Mouse (Mus musculus) lung, postnatal 4 days (tissue): ENCODE data around the gene Ing3.
A peak's percentile ranks its signal among the peaks of the same experiment; 100 is the strongest.

Experiments used
- DNase-seq, 2 experiments: peaks; one replicate each; pipeline ENCODE4 v3.0.0; 2021

Gene Ing3

DNA sequence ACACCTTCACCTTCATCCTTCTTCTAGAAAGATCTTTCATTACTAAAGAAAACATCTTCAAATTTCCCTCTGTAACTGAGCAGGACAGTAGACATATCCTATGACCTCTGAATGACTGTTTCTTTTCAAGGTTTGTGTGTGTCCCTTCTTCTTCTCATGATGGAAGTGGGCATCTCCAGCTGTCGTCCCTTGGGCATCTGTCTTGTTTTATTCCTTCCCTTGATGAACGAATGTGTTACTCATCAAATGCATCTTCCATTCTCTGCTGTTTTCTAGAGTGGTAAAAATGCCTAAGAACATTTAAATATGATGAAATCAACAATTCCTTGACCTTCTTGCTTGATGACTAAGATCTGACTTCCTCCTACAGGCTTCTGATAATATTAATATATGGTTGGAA lies 43.7 kb downstream of the Ing3 start:
- DNase-seq: no peak

GRCm38 (mm10) chr6:21998131-21998530 lies 48.8 kb downstream of the Ing3 start:
- DNase-seq: no peak

DNA sequence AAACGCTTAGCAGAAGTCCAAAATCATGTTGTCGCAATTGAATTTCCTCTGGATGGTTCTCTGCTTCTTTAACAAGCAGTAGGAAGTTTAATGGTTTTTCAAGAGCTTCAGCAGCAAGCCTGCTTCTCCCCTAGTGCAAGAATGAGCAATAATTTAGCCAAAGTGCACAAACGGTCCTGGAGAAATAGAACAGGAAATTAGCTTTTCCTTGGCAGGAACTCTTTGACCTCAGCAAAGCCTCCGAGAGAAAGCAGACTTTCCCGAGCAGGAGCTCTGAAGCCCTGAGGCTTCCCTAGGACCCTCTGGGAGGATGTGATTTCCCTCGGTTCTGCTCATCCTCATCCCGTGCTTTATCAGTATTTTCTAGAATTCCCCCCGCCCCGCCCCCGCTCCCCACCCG lies 49.7 kb downstream of the Ing3 start:
- no peak for DNase-seq

- no peak for DNase-seq
These were observed 50.7 kb downstream of the Ing3 start for GRCm38 (mm10) chr6:22000086-22000485.

DNA sequence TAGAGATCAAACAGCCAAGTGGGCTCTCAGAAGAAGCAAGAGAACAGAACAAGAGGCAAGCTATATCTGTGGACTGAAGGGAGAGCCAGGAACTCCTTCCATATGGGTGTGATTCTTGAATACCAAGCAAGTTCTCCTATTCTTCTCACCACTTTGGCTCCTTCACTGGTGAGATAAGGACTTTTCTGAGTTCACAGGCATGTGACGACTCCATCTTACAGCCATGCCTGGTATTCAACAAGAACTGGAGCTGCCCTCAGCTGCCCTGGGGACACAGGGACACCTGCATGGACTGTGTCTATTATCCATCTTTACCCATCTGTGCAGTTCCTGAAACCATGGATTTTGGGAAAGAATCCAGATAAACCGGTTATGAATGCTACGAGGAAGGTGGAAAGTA lies 51.5 kb downstream of the Ing3 start:
- no peak for DNase-seq

- peak in 1 of 2 experiments; percentile 6 for DNase-seq
These were observed 52.0 kb downstream of the Ing3 start for GRCm38 (mm10) chr6:22001284-22001916.

DNA sequence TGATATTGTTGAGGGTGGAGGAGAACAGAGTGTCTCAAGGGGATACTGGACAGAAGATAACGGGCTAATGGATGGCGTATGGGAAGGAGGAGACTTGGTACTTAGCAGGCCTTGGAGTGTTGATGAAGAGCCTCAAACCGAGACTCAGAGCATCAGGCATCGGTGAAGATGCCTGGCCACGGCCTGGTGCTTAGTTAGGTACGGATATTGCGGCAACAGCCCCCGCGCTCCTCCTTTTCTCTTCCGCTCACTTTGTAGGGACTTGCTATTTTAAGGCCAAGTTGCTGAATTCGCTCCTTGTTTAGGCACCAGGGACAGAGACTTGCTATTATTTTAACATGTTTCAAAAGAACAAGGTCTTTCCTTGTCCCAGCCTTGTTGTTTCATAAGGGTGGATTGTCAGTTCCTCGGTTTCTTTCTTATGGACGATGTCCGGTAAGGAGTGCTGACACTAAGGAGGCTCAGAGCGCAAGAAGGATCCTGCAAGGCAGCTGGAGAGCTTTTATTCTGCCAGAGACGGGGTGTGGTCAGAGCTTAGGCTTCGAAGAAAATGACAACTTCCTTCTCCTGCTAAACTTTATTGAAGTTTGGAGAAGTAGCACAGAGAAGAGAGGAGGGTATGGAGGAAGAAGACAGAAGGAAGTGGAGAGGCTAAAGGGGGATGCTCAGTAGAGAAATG lies 53.3 kb downstream of the Ing3 start:
- peak; percentile 36 to 47 for DNase-seq

DNA sequence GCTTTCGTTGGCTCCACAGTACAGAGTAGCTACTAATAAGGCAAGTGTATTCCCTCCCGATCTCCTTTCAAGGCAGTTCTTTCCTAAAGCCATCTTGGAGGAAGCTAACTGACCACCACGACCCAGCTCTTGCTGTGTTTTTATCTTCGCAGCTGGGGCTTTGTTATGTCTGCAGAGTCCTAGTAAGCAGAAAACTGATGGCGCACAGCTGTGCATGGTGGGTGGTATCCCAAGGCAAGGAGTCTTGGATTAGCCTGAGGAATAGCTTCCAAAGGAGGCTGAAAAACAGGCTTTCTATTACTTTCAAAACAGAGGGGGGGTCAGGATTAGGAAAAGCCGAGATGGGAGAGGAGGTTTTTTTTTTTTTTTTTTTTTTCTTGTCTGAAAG lies 53.8 kb downstream of the Ing3 start:
- DNase-seq: peak; percentile 55 to 88

DNA sequence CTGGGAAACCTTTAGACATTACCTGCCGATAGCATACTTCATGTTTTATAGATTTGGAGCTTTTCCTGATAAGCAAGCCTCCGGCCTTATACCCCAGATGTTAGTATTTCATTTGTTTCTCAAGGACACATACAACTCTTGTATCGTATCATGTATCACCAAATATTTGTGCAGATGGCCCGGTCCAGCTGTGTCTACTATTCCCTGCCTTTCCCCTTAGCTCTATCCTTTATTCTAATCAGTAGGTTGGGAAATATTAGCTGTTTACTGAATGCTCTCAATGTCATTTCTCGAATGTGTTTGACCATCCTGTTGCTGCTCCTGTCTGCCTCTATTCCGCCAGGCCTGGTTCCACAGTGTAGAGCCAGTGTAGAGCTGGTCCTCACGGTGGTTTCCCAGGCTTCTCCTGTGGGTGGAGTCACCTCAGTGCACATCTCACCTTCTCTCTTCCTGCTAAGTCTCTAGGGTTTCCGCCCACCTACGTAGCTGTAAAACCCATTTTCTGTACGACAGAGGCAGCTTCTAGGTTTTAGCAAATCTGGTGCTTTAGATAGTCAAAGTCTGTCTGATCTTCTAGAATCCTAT lies 54.7 kb downstream of the Ing3 start:
- DNase-seq: no peak

- DNase-seq: no peak
These were observed 59.0 kb downstream of the Ing3 start for GRCm38 (mm10) chr6:22008346-22008745.

GRCm38 (mm10) chr6:22010258-22010657 lies 60.9 kb downstream of the Ing3 start:
- no peak for DNase-seq

DNA sequence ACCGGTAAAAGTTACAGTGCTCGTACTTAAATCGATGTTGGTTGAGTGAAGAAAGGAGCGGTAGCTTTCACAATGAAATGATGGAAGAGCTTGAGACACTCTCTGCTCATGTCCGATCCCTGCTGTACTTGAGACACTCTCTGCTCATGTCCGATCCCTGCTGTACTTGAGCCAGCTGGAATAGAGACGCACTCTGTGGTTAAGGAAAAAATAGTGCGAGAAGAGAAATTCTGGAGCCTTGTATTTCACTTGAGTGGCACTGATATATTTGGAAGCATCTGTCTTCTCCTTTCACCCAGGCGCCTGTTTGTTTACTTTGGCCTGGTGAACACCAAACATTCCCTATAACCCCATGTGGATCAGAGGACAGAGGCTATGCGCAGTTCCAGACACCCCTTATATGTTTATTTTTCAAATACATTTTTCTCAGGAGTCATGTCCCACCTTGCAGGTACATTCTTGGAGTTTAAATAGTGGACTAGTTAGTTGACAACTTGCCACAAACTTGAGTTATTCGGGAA lies 61.5 kb downstream of the Ing3 start:
- DNase-seq: no peak

GRCm38 (mm10) chr6:22011546-22011945 lies 62.2 kb downstream of the Ing3 start:
- DNase-seq: no peak

DNA sequence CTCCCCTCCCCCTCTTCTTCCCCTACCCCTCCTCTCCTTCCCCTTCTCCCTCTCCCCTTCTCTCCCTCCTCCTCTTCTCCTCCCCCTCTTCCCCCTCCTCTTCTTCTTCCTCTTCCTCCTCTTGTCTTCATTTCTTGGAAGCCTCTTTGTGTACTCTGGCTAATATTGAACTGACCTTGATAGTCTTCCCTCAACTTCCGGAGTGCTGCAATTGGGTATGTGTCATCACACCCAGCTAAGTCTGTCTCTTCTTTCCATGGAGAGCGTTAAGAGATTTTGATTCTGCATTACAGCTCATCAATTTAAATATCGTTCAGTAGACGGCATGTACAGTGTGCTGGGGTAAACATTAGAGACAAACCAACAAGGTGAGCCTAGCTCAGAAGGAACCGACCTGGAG lies 62.7 kb downstream of the Ing3 start:
- DNase-seq: no peak

- no peak for DNase-seq
These were observed 63.1 kb downstream of the Ing3 start for GRCm38 (mm10) chr6:22012501-22012900.

DNA sequence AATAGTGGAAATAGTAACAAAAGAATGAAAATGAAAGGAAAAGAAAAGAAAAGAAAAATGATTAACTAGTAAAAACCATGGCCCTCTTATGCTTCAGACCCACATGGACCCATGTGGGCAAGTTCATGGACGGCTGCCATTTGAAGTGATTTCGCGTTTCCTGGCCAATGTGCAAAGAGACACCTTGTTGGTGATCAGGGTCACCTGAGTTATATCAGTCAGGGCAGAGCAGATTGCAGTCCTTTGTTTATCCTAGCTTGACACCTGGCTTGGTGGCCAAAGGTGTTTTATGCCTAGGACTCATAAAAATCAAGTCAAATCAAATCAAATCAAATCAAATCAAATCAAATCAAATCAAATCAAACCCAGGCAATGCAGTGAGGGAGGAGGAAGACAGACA lies 64.0 kb downstream of the Ing3 start:
- no peak for DNase-seq

DNA sequence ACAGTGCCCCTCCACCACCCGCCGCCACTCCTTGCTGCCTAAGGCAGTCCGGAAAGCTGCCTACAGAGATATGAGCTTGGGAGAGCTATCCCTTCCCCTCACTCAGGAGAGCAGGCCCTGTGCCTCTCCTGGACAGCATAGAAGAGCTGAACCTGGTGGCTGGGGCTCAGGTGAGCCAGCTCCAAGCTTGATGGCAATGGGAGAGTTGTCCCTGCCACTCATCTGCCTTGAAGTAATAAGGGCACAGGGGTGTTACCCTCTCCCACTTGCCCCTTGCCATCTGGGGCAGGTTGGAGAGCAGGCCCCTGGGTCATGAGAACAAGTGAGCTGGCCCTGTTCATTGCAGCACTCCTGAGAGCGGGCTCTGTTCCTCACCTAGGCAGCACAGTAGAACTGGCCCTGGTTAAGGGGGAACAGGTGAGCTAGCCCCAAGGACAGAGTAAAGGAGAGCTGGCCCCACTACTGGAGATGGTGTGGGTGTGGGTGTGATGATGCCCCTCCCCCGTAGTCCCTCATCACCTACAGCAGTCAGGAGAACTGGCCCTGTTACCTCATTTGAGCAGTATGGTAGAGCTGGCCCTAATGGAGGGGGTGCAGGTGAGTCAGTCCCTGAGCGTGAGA lies 65.0 kb downstream of the Ing3 start:
- no peak for DNase-seq

DNA sequence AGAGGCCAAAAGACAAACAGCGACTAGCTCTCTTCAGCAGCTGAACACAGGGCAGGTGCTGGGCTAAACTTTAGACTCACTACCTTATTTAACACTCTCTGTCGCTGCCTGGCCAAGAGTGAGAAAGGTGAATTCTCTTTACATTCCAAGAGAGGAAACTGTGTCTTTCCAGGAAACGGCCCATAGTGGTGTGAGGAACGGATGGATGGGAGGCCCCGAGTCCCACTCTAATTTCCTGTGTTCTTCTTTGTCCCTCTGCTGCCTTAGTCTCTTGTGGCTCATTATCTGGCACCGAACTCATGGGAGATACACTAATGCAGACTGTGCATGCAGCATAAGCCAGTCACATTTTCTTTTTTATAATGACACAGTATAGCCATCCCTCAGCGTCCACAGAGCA lies 68.3 kb downstream of the Ing3 start:
- DNase-seq: no peak

DNA sequence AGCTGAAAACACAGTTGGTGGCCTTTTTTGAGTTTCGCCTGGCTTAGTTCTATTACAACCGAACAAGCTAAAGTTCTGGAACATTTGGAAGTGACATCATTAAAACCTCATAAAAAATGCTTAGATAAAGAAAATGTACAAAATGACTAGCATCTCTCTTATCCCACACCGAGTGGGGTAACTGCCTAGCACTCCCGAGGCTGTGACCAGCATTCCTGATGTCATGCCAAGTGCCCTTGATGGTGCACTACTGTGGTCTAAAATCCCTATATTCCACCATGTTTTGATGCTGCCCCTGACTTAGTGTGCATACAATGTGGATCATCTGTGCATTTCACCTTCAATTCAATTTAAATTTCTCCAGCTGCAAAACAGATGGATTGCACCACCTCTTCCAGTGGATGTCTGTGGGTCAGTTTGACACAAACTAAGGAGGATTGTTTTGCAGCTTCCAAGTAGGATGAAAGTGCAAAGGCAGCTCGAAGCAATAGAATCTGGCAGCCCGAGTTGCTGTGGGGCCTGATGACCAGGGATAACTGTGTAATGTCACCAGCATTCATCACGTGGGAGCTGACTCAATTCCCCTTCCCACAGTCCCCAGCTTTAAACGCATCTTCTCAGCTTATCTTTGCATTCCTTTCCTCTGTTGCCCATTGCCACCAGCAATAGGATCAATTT lies 69.5 kb downstream of the Ing3 start:
- DNase-seq: peak in 1 of 2 experiments; percentile 42

GRCm38 (mm10) chr6:22019637-22020036 lies 70.3 kb downstream of the Ing3 start:
- DNase-seq: peak in 1 of 2 experiments; percentile 32

DNA sequence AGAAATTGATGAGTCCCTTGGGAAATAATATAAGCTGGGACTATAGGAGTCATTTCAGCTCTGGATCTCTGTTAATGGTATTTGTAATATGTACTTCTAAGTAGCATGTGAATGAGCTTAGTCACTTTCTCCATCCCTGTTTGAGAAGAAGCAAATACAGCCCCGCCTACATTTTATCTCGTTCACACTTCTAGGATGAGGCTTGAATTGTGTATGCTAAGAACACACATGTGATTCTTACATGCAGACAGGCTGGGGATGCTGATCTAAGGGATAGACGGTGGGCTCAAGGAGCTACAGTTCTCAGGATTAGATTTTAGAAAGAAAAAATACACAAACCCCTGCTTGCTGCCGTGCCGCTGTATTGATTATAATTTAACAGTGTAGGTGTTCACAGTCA lies 71.3 kb downstream of the Ing3 start:
- no peak for DNase-seq

- DNase-seq: no peak
These were observed 71.9 kb downstream of the Ing3 start for GRCm38 (mm10) chr6:22021315-22021714.

DNA sequence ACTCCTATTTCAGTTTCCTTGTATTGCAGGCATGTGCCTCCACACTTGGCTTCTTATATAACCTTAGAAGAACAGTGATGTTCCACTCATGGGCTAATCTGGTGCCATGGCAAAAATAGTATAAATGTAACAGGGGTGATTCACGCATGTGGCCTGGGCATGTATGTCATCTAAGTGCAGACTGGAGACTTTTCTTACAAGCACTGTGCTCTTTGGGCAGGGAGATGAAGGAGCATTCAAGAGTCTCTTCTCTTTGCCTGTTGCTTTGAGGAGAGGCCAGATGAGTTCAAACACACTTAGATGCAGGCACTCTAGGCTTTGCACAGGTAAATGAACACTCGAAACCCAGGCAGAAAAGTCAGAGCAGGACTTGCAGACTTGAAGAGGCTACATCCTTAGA lies 74.8 kb downstream of the Ing3 start:
- DNase-seq: no peak
